Mouse (Mus musculus): ENCODE measurements around the gene Lhcgr.

DNA sequence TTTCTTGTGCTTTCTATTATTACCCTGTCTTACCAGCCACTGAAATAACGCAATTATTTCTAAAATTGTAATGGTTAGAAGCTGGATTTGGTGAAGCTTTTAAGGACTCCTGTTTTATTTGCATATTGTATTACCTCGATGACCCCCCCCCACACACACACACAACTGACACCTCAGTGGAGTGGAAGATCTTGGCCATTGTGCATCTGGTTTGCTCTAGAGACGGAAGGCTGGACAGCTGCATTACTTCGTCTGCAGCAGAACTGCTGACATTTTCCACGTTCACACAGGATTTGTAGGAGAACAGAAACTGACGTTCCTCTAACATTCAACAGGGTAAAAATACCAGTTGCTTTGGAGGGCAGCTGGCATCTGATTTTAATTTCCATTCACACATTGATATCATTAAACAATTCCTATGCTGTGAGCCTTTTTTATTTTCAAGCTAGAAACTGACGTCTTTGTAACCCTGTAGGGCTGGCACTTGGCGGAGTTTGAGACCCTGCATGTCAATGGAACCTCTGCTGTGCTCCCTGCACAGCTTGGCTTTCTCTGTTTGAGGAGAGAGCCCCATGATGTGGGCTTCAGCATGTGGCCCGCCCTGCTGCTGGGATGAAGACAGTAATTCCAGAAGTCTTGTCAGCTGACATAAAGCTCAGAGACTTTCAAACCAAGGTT, 95.0 kb downstream of the Lhcgr start:
- no peak for TF ChIP-seq CTCF (IDR thresholded peaks at IDR 0.05; ENCODE audit: low read depth, low read length)
- no peak for TF ChIP-seq POLR2A (IDR thresholded peaks at IDR 0.05; ENCODE audit: extremely low read depth, insufficient read depth, low read length)

Data from liver, adult 2 months (tissue).